Mouse (Mus musculus): ENCODE data around the gene Ppid. TPM values are rescaled to one million over a fixed set of nuclear protein-coding genes. Genes with fewer than 3 reads are reported as not detected.

Gene Ppid
- polyA plus RNA-seq, 1 experiment from 2014 or later = 37.9 TPM

Other genes starting within 250 kb of the Ppid start
- 87.1 to 150 TPM (median 126 TPM) in 3 replicates for gene Fnip2, start 23.5 kb upstream of the Ppid start, polyA plus RNA-seq (2018)
- gene 4930579G24Rik, start 37.7 kb downstream of the Ppid start, polyA plus RNA-seq (2018) = 1.6 to 5.4 TPM (median 1.9 TPM) in 3 replicates
- gene Etfdh, start 38.2 kb downstream of the Ppid start, polyA plus RNA-seq (2018) = 26.5 to 47.0 TPM (median 31.6 TPM) in 3 replicates
- gene Rxfp1, start 146.5 kb downstream of the Ppid start, polyA plus RNA-seq (2018) = not detected in 3 replicates

Data from macrophage (primary cell).